Mouse (Mus musculus) hindbrain, postnatal 0 days (tissue): ENCODE data around the gene Gm45785. TPM values are rescaled to one million over a fixed set of nuclear protein-coding genes. Genes with fewer than 3 reads are reported as not detected.
A peak's percentile ranks its signal among the peaks of the same experiment; 100 is the strongest.

Experiments used
- ATAC-seq: fragments of 200-750 bp; cut with Nextera tagmentation; 2 replicates; pipeline ENCODE4 v1.8.0; 2017; ENCODE audit warnings: mild to moderate bottlenecking, moderate TSS enrichment, moderate library complexity
- DNase-seq: peaks from one replicate; pipeline ENCODE4 v3.0.0-alpha.2; 2015; ENCODE audit warnings: low spot score
- H3K27ac ChIP-seq: fragments of 300-500 bp; sonication (generic); 2 replicates; pipeline ENCODE4 v1.5.1; 2014; ENCODE audit warnings: mild to moderate bottlenecking
- H3K27me3 ChIP-seq: fragments of 300-500 bp; sonication (generic); 2 replicates; pipeline ENCODE4 v1.6.1; 2014; ENCODE audit warnings: low read length, mixed read lengths; ENCODE audit not compliant: insufficient read depth
- H3K36me3 ChIP-seq: fragments of 300-500 bp; sonication (generic); 2 replicates; pipeline ENCODE4 v1.6.1; 2014; ENCODE audit warnings: low read length, mixed read lengths; ENCODE audit not compliant: insufficient read depth
- H3K4me1 ChIP-seq: fragments of 300-500 bp; sonication (generic); 2 replicates; pipeline ENCODE4 v1.6.1; 2014; ENCODE audit warnings: antibody characterized with exemption, low read length, mixed read lengths; ENCODE audit not compliant: insufficient read depth
- H3K4me2 ChIP-seq: fragments of 300-500 bp; sonication (generic); 2 replicates; pipeline ENCODE4 v1.6.1; 2014; ENCODE audit warnings: low read depth, mild to moderate bottlenecking, low read length, moderate library complexity, mixed read lengths
- H3K4me3 ChIP-seq: fragments of 300-500 bp; sonication (generic); 2 replicates; pipeline ENCODE4 v1.5.1; 2014; ENCODE audit warnings: low read length
- H3K9ac ChIP-seq: fragments of 300-500 bp; sonication (generic); replicated peaks from 2 replicates; pipeline ENCODE4 v1.6.1; 2014; ENCODE audit warnings: mild to moderate bottlenecking, low read length, moderate library complexity, mixed read lengths
- H3K9me3 ChIP-seq: fragments of 300-500 bp; sonication (generic); 2 replicates; pipeline ENCODE4 v1.6.1; 2016; ENCODE audit warnings: low read length, mixed read lengths
- CTCF ChIP-seq: IDR thresholded peaks from 2 replicates; pipeline ENCODE4 v1.5.1; 2016; ENCODE audit warnings: antibody characterized with exemption, control low read depth, low read depth
- WGBS: fragments of 180-500 bp; shearing (Covaris S2); extraction: QIAGEN DNeasy Blood & Tissue Kit; methylation state at CpG from one replicate; pipeline ENCODE4 v1.1.7; 2014; 5-methylcytosine and 5-hydroxymethylcytosine counted together
- polyA plus RNA-seq: library from polyadenylated mRNA; unstranded; fragments of >200 nt; fragmentation: Nextera tagmentation; extraction: Ambion mirVana; gene quantifications from 2 replicates; pipeline ENCODE4 v1.2.1, GENCODE M21; 2015
- total RNA-seq: library from RNA; depleted of rRNA; stranded (reverse); fragments of >200 nt; gene quantifications from 2 replicates; pipeline ENCODE4 v1.2.3, GENCODE M21; 2014

The Gm45785 gene
- total and polyA plus RNA-seq, 2 experiments from 2014 or later: 1.9 TPM; not detected in 1

- peaks cover 5% of the 10 kb centered on the region; the same call in 1 of the 2 replicates for H3K4me1 ChIP-seq
- DNase-seq (no peak), ATAC-seq (peak; percentile 49)
- H3K9ac ChIP-seq: peak overlapping the region; percentile 76; the same call in 1 of the 2 replicates
- H3K4me3 ChIP-seq: peak overlapping the region; percentile 59
- H3K4me2 ChIP-seq: peak overlapping the region; percentile 67
- TF ChIP-seq CTCF: no peak
- no peaks in the 10 kb centered on the region for H3K36me3 ChIP-seq
- H3K27me3 ChIP-seq: no peaks in the 10 kb centered on the region
- 45% methylated on average over 5 of the region's 5 CpGs for WGBS
- no peaks in the 10 kb centered on the region for H3K9me3 ChIP-seq
- peak overlapping the region; percentile 95 for H3K27ac ChIP-seq
These were observed 34.9 kb downstream of the Gm45785 start for GRCm38 (mm10) chr7:140821305-140821652.

DNA sequence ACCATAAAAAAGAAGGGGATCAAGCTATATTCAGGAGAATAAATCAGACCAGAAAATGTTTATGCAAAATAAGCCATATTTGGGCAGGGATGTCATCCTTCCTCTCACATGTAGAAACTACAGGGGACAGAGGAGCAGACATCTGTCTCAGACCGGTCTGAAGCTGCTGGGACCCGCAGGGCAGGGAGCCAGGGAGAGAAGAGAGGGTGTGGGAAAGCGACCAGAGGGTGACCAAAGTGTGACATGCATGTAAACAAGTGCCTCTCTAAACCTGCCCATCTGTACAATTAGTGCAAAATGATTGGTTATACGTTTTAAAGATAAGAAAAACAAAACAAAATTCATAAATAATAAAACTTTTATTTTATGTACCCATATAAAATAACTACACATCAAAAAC is 36.0 kb downstream of the Gm45785 start:
- Histone ChIP-seq H3K27ac (no peak overlapping the region), H3K36me3 (no peaks in the 10 kb centered on the region), H3K4me1 (peaks cover 5% of the 10 kb centered on the region; the same call in 1 of the 2 replicates), H3K4me3 (0 out of 2 replicates have a peak overlapping the region, but pooled peaks have one; percentile 4), H3K9me3 (no peaks in the 10 kb centered on the region), H3K27me3 (no peaks in the 10 kb centered on the region), H3K4me2 (peak overlapping the region; percentile 67), H3K9ac (no peak overlapping the region)
- WGBS: 37% methylated on average over 4 of the region's 4 CpGs
- TF ChIP-seq CTCF: no peak
- DNase-seq: peak; percentile 68
- peak; percentile 57; the same call in 1 of the 2 replicates for ATAC-seq

- Histone ChIP-seq H3K4me1 (no peaks in the 10 kb centered on the region), H3K4me3 (no peak overlapping the region), H3K27ac (no peak overlapping the region), H3K4me2 (no peak overlapping the region), H3K9me3 (no peaks in the 10 kb centered on the region), H3K9ac (no peak overlapping the region), H3K27me3 (no peaks in the 10 kb centered on the region), H3K36me3 (peaks cover 7% of the 10 kb centered on the region; the same call in 1 of the 2 replicates)
- WGBS: 85% methylated on average over 12 of the region's 12 CpGs
- no peak for TF ChIP-seq CTCF
- no peak for ATAC-seq
- DNase-seq: no peak
These were observed 43.3 kb downstream of the Gm45785 start for GRCm38 (mm10) chr7:140812850-140813249.

- H3K9me3 ChIP-seq: no peaks in the 10 kb centered on the region
- ATAC-seq: peak; percentile 88
- H3K27me3 ChIP-seq: no peaks in the 10 kb centered on the region
- no peaks in the 10 kb centered on the region for H3K4me1 ChIP-seq
- no peak overlapping the region for H3K4me2 ChIP-seq
- peaks cover 7% of the 10 kb centered on the region; the same call in 1 of the 2 replicates for H3K36me3 ChIP-seq
- no peak overlapping the region for H3K4me3 ChIP-seq
- DNase-seq: peak; percentile 74
- no peak for TF ChIP-seq CTCF
- no peak overlapping the region for H3K9ac ChIP-seq
- WGBS: 67% methylated on average over 13 of the region's 13 CpGs
- peak overlapping the region; percentile 65 for H3K27ac ChIP-seq
These were observed 44.4 kb downstream of the Gm45785 start for GRCm38 (mm10) chr7:140811714-140812113.

GRCm38 (mm10) chr7:140810496-140810895 is 45.6 kb downstream of the Gm45785 start:
- Histone ChIP-seq H3K4me2 (no peak overlapping the region), H3K27ac (no peak overlapping the region), H3K9ac (no peak overlapping the region), H3K27me3 (no peaks in the 10 kb centered on the region), H3K4me1 (no peaks in the 10 kb centered on the region), H3K36me3 (peaks cover 7% of the 10 kb centered on the region; the same call in 1 of the 2 replicates), H3K9me3 (no peaks in the 10 kb centered on the region), H3K4me3 (no peak overlapping the region)
- peak; percentile 41 for TF ChIP-seq CTCF
- DNase-seq: no peak
- no peak for ATAC-seq
- WGBS: 93% methylated on average over 6 of the region's 6 CpGs

DNA sequence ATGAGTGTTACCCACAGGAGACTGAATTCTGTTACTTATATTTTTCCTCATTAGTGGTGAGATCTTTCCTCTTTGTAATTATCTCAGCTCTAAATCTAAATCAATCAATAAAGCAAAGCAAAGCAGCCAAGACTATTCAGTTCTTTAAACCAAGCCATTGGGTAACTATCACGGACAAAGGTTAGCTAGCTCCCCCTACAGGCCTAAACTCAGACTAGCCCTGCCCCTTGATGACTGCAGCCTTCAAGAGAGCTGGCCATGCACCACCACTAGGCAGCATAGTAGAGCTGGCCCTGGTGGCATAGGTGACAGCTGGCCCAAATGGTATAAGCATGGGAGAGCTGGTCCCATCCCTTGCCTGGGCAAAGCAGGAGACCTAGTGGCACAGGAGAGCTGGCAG is 50.4 kb downstream of the Gm45785 start:
- H3K4me1 ChIP-seq: no peaks in the 10 kb centered on the region
- DNase-seq: peak; percentile 71
- H3K27ac ChIP-seq: no peak overlapping the region
- no peaks in the 10 kb centered on the region for H3K9me3 ChIP-seq
- ATAC-seq: peak; percentile 76
- 16% methylated on average over 1 of the region's 1 CpGs for WGBS
- H3K4me2 ChIP-seq: no peak overlapping the region
- TF ChIP-seq CTCF: peak; percentile 75
- H3K27me3 ChIP-seq: no peaks in the 10 kb centered on the region
- H3K4me3 ChIP-seq: no peak overlapping the region
- H3K9ac ChIP-seq: no peak overlapping the region
- no peaks in the 10 kb centered on the region for H3K36me3 ChIP-seq

GRCm38 (mm10) chr7:140802629-140803028 is 53.5 kb downstream of the Gm45785 start:
- WGBS: 54% methylated on average over 6 of the region's 6 CpGs
- H3K4me2 ChIP-seq: no peak overlapping the region
- DNase-seq (no peak), ATAC-seq (no peak)
- no peak overlapping the region for H3K9ac ChIP-seq
- H3K9me3 ChIP-seq: no peaks in the 10 kb centered on the region
- H3K27me3 ChIP-seq: no peaks in the 10 kb centered on the region
- no peaks in the 10 kb centered on the region for H3K36me3 ChIP-seq
- no peak overlapping the region for H3K27ac ChIP-seq
- no peak for TF ChIP-seq CTCF
- H3K4me3 ChIP-seq: no peak overlapping the region
- H3K4me1 ChIP-seq: no peaks in the 10 kb centered on the region
